In genomic region chr6:125234520-125234828, GRCm38 (mm10) we compare ENCODE assay signal across 15 mouse cellular contexts. TPM values are rescaled to one million over a fixed set of nuclear protein-coding genes. Genes with fewer than 3 reads are reported as not detected.
DNase-seq lines count a peak whose midpoint lies in the region; ATAC-seq and TF ChIP-seq lines count a peak whose summit lies in the region.
"Had no signal": no experiment of that assay in that cellular context is flagged by ENCODE, and none has a peak within 500 bp of the region (broad histone marks: within the 10 kb centered on the region; RNA-seq: fewer than 3 reads in every experiment).

No protein-coding gene starts in this region.

- no peaks in the 10 kb centered on the region for H3K27me3 ChIP-seq in forebrain, embryonic 10.5 days (ENCODE audit: poor library complexity, severe bottlenecking)
- H3K27me3 ChIP-seq in forebrain, embryonic 12.5 days = no peaks in the 10 kb centered on the region
- no peaks in the 10 kb centered on the region for H3K27me3 ChIP-seq in kidney, adult 2 months (replicated peaks; ENCODE audit: control insufficient read depth, insufficient read depth, low read length)
- H3K27me3 ChIP-seq in lung, postnatal 0 days (replicated peaks; ENCODE audit: insufficient read depth, low read length) = no peaks in the 10 kb centered on the region
- H3K27me3 ChIP-seq in myocyte (ENCODE audit: control insufficient read depth, insufficient read depth, insufficient read length) = no peaks in the 10 kb centered on the region
- H3K27me3 ChIP-seq: liver, embryonic 12.5 days had no signal

- no peak for ATAC-seq in forebrain, embryonic 12.5 days (ENCODE audit: low FRiP score)
- ATAC-seq in lung, postnatal 0 days = no peak
- ATAC-seq in frontal cortex, adult (ENCODE audit: low TSS enrichment) = no peak
- ATAC-seq: intestine, postnatal 0 days; liver, embryonic 12.5 days had no signal

- H3K9me3 ChIP-seq in forebrain, embryonic 10.5 days = no peaks in the 10 kb centered on the region
- no peaks in the 10 kb centered on the region for H3K9me3 ChIP-seq in forebrain, embryonic 12.5 days
- no peaks in the 10 kb centered on the region for H3K9me3 ChIP-seq in lung, postnatal 0 days (ENCODE audit: low read length)
- H3K9me3 ChIP-seq: liver, embryonic 12.5 days; midbrain, embryonic 10.5 days had no signal

- no peak overlapping the region for H3K9ac ChIP-seq in forebrain, embryonic 12.5 days
- H3K9ac ChIP-seq in lung, postnatal 0 days (replicated peaks; ENCODE audit: low read depth) = no peak overlapping the region
- H3K9ac ChIP-seq: hindbrain, embryonic 14.5 days; liver, embryonic 12.5 days had no signal

- 74% methylated on average over 5 of the region's 5 CpGs for WGBS in forebrain, embryonic 10.5 days
- 68% methylated on average over 5 of the region's 5 CpGs for WGBS in forebrain, embryonic 12.5 days
- 54% methylated on average over 5 of the region's 5 CpGs for WGBS in kidney, adult 2 months
- WGBS in lung, postnatal 0 days = 38% methylated on average over 5 of the region's 5 CpGs

- TF ChIP-seq CTCF in kidney, adult 2 months (conservative IDR thresholded peaks at IDR 0.05; ENCODE audit: insufficient read depth, insufficient read length, low read depth, low read length) = no peak
- no peak for TF ChIP-seq CTCF in lung, postnatal 0 days (IDR thresholded peaks at IDR 0.05)

- no peaks in the 10 kb centered on the region for H3K79me2 ChIP-seq in myocyte (ENCODE audit: control insufficient read depth, insufficient read depth)

- no peak overlapping the region for H3K4me2 ChIP-seq in forebrain, embryonic 12.5 days
- 0 out of 2 replicates have a peak overlapping the region, but pooled peaks have one; percentile 11 for H3K4me2 ChIP-seq in lung, postnatal 0 days (replicated peaks; ENCODE audit: low read depth, low read length)
- peak overlapping the region; percentile 41 for H3K4me2 ChIP-seq in myocyte (ENCODE audit: low read depth)
- H3K4me2 ChIP-seq: hindbrain, embryonic 14.5 days; liver, embryonic 12.5 days had no signal

- DNase-seq in forebrain, embryonic 10.5 days (ENCODE audit: extremely low spot score, low spot score) = no peak
- DNase-seq in kidney, adult 2 months = no peak
- no peak for DNase-seq in kidney, postnatal 14 days
- DNase-seq in lung, postnatal 0 days (ENCODE audit: low spot score) = no peak
- DNase-seq in lung, postnatal 4 days = no peak
- DNase-seq: cerebellum, adult 2 months had no signal

- 0 out of 2 replicates have a peak, but pooled peaks have one; percentile 17 for TF ChIP-seq EP300 in lung, postnatal 0 days (IDR thresholded peaks at IDR 0.05)

- TF ChIP-seq POLR2A in kidney, adult 2 months (IDR thresholded peaks at IDR 0.05; ENCODE audit: low read depth, low read length) = no peak
- no peak for TF ChIP-seq POLR2A in myocyte (IDR thresholded peaks at IDR 0.05; ENCODE audit: insufficient read length, low read depth)

- no peaks in the 10 kb centered on the region for H3K36me3 ChIP-seq in forebrain, embryonic 10.5 days (replicated peaks)
- no peaks in the 10 kb centered on the region for H3K36me3 ChIP-seq in forebrain, embryonic 12.5 days (replicated peaks)
- H3K36me3 ChIP-seq in kidney, adult 2 months (ENCODE audit: control insufficient read depth, insufficient read depth, low read length) = no peaks in the 10 kb centered on the region
- no peaks in the 10 kb centered on the region for H3K36me3 ChIP-seq in lung, postnatal 0 days (ENCODE audit: insufficient read depth, low read length)
- no peaks in the 10 kb centered on the region for H3K36me3 ChIP-seq in myocyte (ENCODE audit: control insufficient read depth, insufficient read depth)
- H3K36me3 ChIP-seq: liver, embryonic 12.5 days; midbrain, embryonic 10.5 days had no signal

- H3ac ChIP-seq in myocyte (ENCODE audit: control insufficient read depth, insufficient read length) = no peak overlapping the region

- no peak overlapping the region for H3K4me3 ChIP-seq in forebrain, embryonic 10.5 days
- H3K4me3 ChIP-seq in forebrain, embryonic 12.5 days (replicated peaks) = no peak overlapping the region
- no peak overlapping the region for H3K4me3 ChIP-seq in kidney, adult 2 months (ENCODE audit: insufficient read depth, low read depth, low read length)
- H3K4me3 ChIP-seq in lung, postnatal 0 days (ENCODE audit: low read depth, low read length) = no peak overlapping the region
- H3K4me3 ChIP-seq in myocyte = no peak overlapping the region
- H3K4me3 ChIP-seq: erythroblast, embryonic 14.5 days; left cerebral cortex, adult 2 months; liver, embryonic 12.5 days; midbrain, embryonic 10.5 days had no signal

- 0 out of 2 replicates have a peak overlapping the region, but pooled peaks have one; percentile 30 for H3K27ac ChIP-seq in forebrain, embryonic 10.5 days
- H3K27ac ChIP-seq in forebrain, embryonic 12.5 days = no peak overlapping the region
- H3K27ac ChIP-seq in kidney, adult 2 months (ENCODE audit: insufficient read depth, low read depth, low read length) = 0 out of 2 replicates have a peak overlapping the region, but pooled peaks have one; percentile 1
- H3K27ac ChIP-seq in lung, postnatal 0 days (ENCODE audit: low read length) = peak overlapping the region; percentile 69; the same call in 1 of the 2 replicates
- H3K27ac ChIP-seq: hindbrain, embryonic 14.5 days; left cerebral cortex, adult 2 months; midbrain, embryonic 10.5 days had no signal

- H3K4me1 ChIP-seq in forebrain, embryonic 10.5 days = peaks cover 47% of the 10 kb centered on the region
- H3K4me1 ChIP-seq in forebrain, embryonic 12.5 days = peaks cover 20% of the 10 kb centered on the region
- peaks cover 4% of the 10 kb centered on the region; the same call in 1 of the 2 replicates for H3K4me1 ChIP-seq in kidney, adult 2 months (ENCODE audit: control insufficient read depth, insufficient read depth, low read length)
- H3K4me1 ChIP-seq in lung, postnatal 0 days (ENCODE audit: insufficient read depth, low read depth, low read length) = peaks cover 10% of the 10 kb centered on the region; the same call in 1 of the 2 replicates

TF ChIP-seq in myocyte, 11 proteins besides CTCF, POLR2A, EP300 and RAD21:
- TF ChIP-seq SRF (IDR thresholded peaks at IDR 0.05; ENCODE audit: control insufficient read depth, insufficient read length, low read depth) = no peak
- TF ChIP-seq TCF3 (IDR thresholded peaks at IDR 0.05; ENCODE audit: insufficient read length, low read depth) = no peak
- peak in 1 of 3 experiments; percentile 85 for TF ChIP-seq MYOG (IDR thresholded peaks at IDR 0.05; ENCODE audit: control insufficient read depth in 1 of 3, insufficient read depth in 1 of 3, insufficient read length in 2 of 3, low read depth in 2 of 3)
- peak in 2 of 3 experiments; percentile 58 to 61 for TF ChIP-seq MYOD1 (IDR thresholded peaks at IDR 0.05; ENCODE audit: control insufficient read depth in 1 of 3, insufficient read length in 2 of 3, low read depth in 2 of 3)
- no peak for TF ChIP-seq MAX (IDR thresholded peaks at IDR 0.05; ENCODE audit: low read depth)
- TF ChIP-seq TCF12 (IDR thresholded peaks at IDR 0.05; ENCODE audit: insufficient read depth, poor library complexity, severe bottlenecking) = no peak
- TF ChIP-seq POLR2AphosphoS2 (IDR thresholded peaks at IDR 0.05; ENCODE audit: insufficient read length, low read depth) = no peak

RNA-seq across cellular contexts. Expression of gene Cd27, which starts 2.3 kb away (rescaled TPM):
- 1.1 and 1.7 TPM in 2 replicates for polyA plus RNA-seq in forebrain, embryonic 10.5 days (2016; fragmentation: Nextera tagmentation; extraction: Ambion mirVana)
- 1.6 and 1.8 TPM in 2 replicates for polyA plus RNA-seq in forebrain, embryonic 12.5 days (2016; fragmentation: Nextera tagmentation; extraction: Ambion mirVana)
- polyA plus RNA-seq in kidney, adult 2 months (2012; rRNA removed) = 0.64 and 7.0 TPM in 2 replicates
- 2.4 and 3.0 TPM in 2 replicates for polyA plus RNA-seq in lung, postnatal 0 days (2015; fragmentation: Nextera tagmentation; extraction: Ambion mirVana)
- 1.5 TPM for polyA plus RNA-seq in myocyte (2012; fragmentation: generic; extraction: Trizol)
- polyA plus RNA-seq: cerebellum, adult 2 months had no signal

RNA-seq across cellular contexts. Expression of gene Tapbpl, which starts 2.8 kb away (rescaled TPM):
- 1.6 and 2.1 TPM in 2 replicates for polyA plus RNA-seq in forebrain, embryonic 10.5 days (2016; fragmentation: Nextera tagmentation; extraction: Ambion mirVana)
- polyA plus RNA-seq in forebrain, embryonic 12.5 days (2016; fragmentation: Nextera tagmentation; extraction: Ambion mirVana) = 1.5 and 2.1 TPM in 2 replicates
- 16.0 and 16.4 TPM in 2 replicates for polyA plus RNA-seq in kidney, adult 2 months (2012; rRNA removed)
- 14.2 and 16.9 TPM in 2 replicates for polyA plus RNA-seq in lung, postnatal 0 days (2015; fragmentation: Nextera tagmentation; extraction: Ambion mirVana)
- 6.5 TPM for polyA plus RNA-seq in myocyte (2012; fragmentation: generic; extraction: Trizol)

RNA-seq across cellular contexts. Expression of gene Vamp1, which starts 19.1 kb away (rescaled TPM):
- 3.8 and 4.7 TPM in 2 replicates for polyA plus RNA-seq in forebrain, embryonic 10.5 days (2016; fragmentation: Nextera tagmentation; extraction: Ambion mirVana)
- 5.5 and 6.0 TPM in 2 replicates for polyA plus RNA-seq in forebrain, embryonic 12.5 days (2016; fragmentation: Nextera tagmentation; extraction: Ambion mirVana)
- polyA plus RNA-seq in kidney, adult 2 months (2012; rRNA removed) = 19.1 and 19.8 TPM in 2 replicates
- 3.0 and 3.5 TPM in 2 replicates for polyA plus RNA-seq in lung, postnatal 0 days (2015; fragmentation: Nextera tagmentation; extraction: Ambion mirVana)
- polyA plus RNA-seq in myocyte (2012; fragmentation: generic; extraction: Trizol) = 6.5 TPM

RNA-seq across cellular contexts. Expression of gene Mrpl51, which starts 42.9 kb away (rescaled TPM):
- polyA plus RNA-seq in forebrain, embryonic 10.5 days (2016; fragmentation: Nextera tagmentation; extraction: Ambion mirVana) = 232 and 239 TPM in 2 replicates
- 192 and 193 TPM in 2 replicates for polyA plus RNA-seq in forebrain, embryonic 12.5 days (2016; fragmentation: Nextera tagmentation; extraction: Ambion mirVana)
- polyA plus RNA-seq in kidney, adult 2 months (2012; rRNA removed) = 102 and 110 TPM in 2 replicates
- polyA plus RNA-seq in lung, postnatal 0 days (2015; fragmentation: Nextera tagmentation; extraction: Ambion mirVana) = 151 and 154 TPM in 2 replicates
- 132 TPM for polyA plus RNA-seq in myocyte (2012; fragmentation: generic; extraction: Trizol)

RNA-seq across cellular contexts. Expression of gene Ncapd2, which starts 43.0 kb away (rescaled TPM):
- polyA plus RNA-seq in forebrain, embryonic 10.5 days (2016; fragmentation: Nextera tagmentation; extraction: Ambion mirVana) = 271 and 274 TPM in 2 replicates
- 221 and 246 TPM in 2 replicates for polyA plus RNA-seq in forebrain, embryonic 12.5 days (2016; fragmentation: Nextera tagmentation; extraction: Ambion mirVana)
- polyA plus RNA-seq in kidney, adult 2 months (2012; rRNA removed) = 15.6 and 18.7 TPM in 2 replicates
- 5.9 and 7.9 TPM in 2 replicates for polyA plus RNA-seq in lung, postnatal 0 days (2015; fragmentation: Nextera tagmentation; extraction: Ambion mirVana)
- 34.7 TPM for polyA plus RNA-seq in myocyte (2012; fragmentation: generic; extraction: Trizol)
